Mouse (Mus musculus): ENCODE data around the gene Kif9.

Kif9 gene

GRCm38 (mm10) chr9:110529002-110529737 is 52.4 kb downstream of the Kif9 start:
- DNase-seq (ENCODE audit: low read depth) = no peak

GRCm38 (mm10) chr9:110530650-110531049 is 53.9 kb downstream of the Kif9 start:
- DNase-seq (ENCODE audit: low read depth) = no peak

- DNase-seq (ENCODE audit: low read depth) = peak; percentile 29
Measured at GRCm38 (mm10) chr9:110531151-110531791, 54.5 kb downstream of the Kif9 start.

- peak; percentile 91 for DNase-seq (ENCODE audit: low read depth)
Measured at GRCm38 (mm10) chr9:110531914-110532489, 55.2 kb downstream of the Kif9 start.

- DNase-seq (ENCODE audit: low read depth) = peak; percentile 85
Measured at GRCm38 (mm10) chr9:110532538-110533291, 56.0 kb downstream of the Kif9 start, which contains the start of gene Setd2. Gene Setd2 (plus strand): TSS chr9:110532597.

GRCm38 (mm10) chr9:110533645-110534044 is 56.9 kb downstream of the Kif9 start:
- DNase-seq (ENCODE audit: low read depth) = no peak

GRCm38 (mm10) chr9:110535114-110535513 is 58.4 kb downstream of the Kif9 start:
- DNase-seq (ENCODE audit: low read depth) = no peak

GRCm38 (mm10) chr9:110536636-110537035 is 59.9 kb downstream of the Kif9 start:
- DNase-seq (ENCODE audit: low read depth) = no peak

GRCm38 (mm10) chr9:110538511-110538910 is 61.8 kb downstream of the Kif9 start:
- DNase-seq (ENCODE audit: low read depth) = no peak

GRCm38 (mm10) chr9:110541988-110542387 is 65.2 kb downstream of the Kif9 start:
- no peak for DNase-seq (ENCODE audit: low read depth)

- DNase-seq (ENCODE audit: low read depth) = no peak
Measured at GRCm38 (mm10) chr9:110548261-110548660, 71.5 kb downstream of the Kif9 start.

GRCm38 (mm10) chr9:110568309-110568708 is 91.6 kb downstream of the Kif9 start:
- DNase-seq (ENCODE audit: low read depth) = peak; percentile 20
